Mouse (Mus musculus): Measurements from ENCODE around the gene Sema6b. TPM values are rescaled to one million over a fixed set of nuclear protein-coding genes. Genes with fewer than 3 reads are reported as not detected.

Sema6b gene
- polyA plus RNA-seq, 1 experiment from 2014 or later = 1.1 TPM

DNA sequence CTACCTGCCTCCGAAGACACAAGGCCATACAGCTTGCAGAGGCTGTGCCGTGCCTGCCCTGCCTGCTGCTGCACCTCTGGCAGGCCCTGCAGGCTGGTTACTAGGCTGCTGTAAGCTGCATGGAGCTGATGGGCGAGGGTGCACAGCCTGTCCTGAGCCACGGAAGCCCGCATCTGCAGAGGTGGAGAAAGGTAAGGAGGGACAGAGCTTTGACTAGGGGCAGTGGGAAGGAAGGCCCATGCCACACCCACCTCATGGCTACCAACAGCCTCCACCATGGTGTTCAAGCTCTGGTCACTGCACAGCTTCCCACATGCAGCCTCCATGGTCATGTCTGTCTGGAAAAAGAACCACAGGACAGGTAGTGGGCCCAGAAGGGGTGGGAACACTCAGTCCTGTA, 38.0 kb downstream of the Sema6b start:
- WGBS = 90% methylated on average over 5 of the region's 5 CpGs
- H3K4me1 ChIP-seq (ENCODE audit: insufficient read depth, low read length) = no peaks in the 10 kb centered on the region
- no peaks in the 10 kb centered on the region for H3K27me3 ChIP-seq (ENCODE audit: insufficient read depth, low read length)
- H3K27ac ChIP-seq (ENCODE audit: low read length) = no peak overlapping the region
- ATAC-seq (ENCODE audit: low FRiP score, low TSS enrichment) = no peak
- H3K9ac ChIP-seq (replicated peaks; ENCODE audit: low read length) = no peak overlapping the region
- H3K4me3 ChIP-seq (ENCODE audit: low read length) = no peak overlapping the region
- no peak overlapping the region for H3K4me2 ChIP-seq (replicated peaks; ENCODE audit: low read depth, low read length)
- peaks cover 59% of the 10 kb centered on the region for H3K36me3 ChIP-seq (ENCODE audit: insufficient read depth, low read length)
- no peaks in the 10 kb centered on the region for H3K9me3 ChIP-seq (ENCODE audit: low read length)

DNA sequence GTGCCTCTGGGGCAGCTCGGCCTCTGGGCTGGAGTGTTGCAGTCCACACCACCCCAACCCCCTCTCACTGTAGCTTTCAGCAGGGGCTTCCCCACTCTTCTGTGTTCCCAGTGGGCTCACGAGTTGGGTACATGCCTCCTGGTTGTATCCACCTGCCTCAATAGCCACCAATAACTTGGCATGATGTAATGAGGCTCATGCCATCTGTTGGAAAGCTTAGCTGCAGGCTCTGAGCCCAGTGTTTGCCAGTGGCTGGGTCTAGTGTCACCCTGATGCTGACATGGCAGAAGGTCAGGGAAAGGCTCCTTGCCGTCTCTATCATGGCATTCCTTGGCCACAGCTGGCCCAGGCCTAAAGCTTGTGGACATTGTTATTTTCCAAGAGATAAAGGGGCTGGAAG, 39.3 kb downstream of the Sema6b start:
- no peak overlapping the region for H3K9ac ChIP-seq (replicated peaks; ENCODE audit: low read length)
- no peak for ATAC-seq (ENCODE audit: low FRiP score, low TSS enrichment)
- H3K4me1 ChIP-seq (ENCODE audit: insufficient read depth, low read length) = no peaks in the 10 kb centered on the region
- 90% methylated on average over 3 of the region's 3 CpGs for WGBS
- peaks cover 72% of the 10 kb centered on the region for H3K36me3 ChIP-seq (ENCODE audit: insufficient read depth, low read length)
- no peaks in the 10 kb centered on the region for H3K27me3 ChIP-seq (ENCODE audit: insufficient read depth, low read length)
- no peak overlapping the region for H3K27ac ChIP-seq (ENCODE audit: low read length)
- no peak overlapping the region for H3K4me2 ChIP-seq (replicated peaks; ENCODE audit: low read depth, low read length)
- H3K4me3 ChIP-seq (ENCODE audit: low read length) = no peak overlapping the region
- no peaks in the 10 kb centered on the region for H3K9me3 ChIP-seq (ENCODE audit: low read length)

DNA sequence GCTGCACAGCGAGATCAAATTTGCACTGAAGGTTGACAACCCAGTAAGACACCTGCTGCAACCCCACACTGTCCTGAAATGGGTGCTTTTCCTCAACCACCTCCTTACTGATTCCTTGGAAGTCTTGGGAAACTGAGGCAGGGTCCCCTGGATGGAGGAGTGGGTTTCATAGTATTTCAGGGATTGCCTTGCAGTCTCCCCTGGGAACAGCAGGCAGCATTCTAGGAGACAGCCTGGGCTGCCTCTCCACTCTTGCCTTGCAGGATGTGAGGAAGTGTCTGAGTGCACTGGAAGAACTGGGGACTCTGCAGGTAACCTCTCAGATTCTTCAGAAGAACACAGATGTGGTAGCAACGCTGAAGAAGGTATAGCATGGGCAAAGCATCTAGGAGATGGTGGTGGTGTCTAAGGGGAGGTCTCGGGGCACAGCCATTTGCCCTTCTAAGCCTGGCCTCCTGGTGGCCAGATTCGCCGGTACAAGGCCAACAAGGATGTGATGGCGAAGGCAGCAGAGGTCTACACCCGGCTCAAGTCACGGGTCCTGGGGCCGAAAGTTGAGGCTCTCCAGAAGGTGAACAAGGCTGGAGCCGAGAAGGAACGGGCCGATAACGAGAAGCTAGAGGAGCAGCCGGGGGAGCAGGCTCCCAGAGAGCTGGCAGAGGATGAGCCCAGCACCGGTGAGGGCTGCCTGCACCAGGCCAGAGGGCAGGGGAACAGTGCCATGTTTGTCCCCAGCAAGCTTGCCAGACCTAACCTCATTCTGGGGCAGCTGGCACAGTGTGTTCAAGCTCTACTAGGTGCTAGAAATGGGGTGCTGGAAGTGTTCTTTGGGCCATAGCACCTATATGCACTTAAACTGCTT, 41.2 kb downstream of the Sema6b start:
- Histone ChIP-seq H3K27me3 (ENCODE audit: insufficient read depth, low read length) (no peaks in the 10 kb centered on the region), H3K36me3 (ENCODE audit: insufficient read depth, low read length) (peaks cover 73% of the 10 kb centered on the region), H3K9ac (replicated peaks; ENCODE audit: low read length) (no peak overlapping the region), H3K9me3 (ENCODE audit: low read length) (no peaks in the 10 kb centered on the region), H3K4me2 (replicated peaks; ENCODE audit: low read depth, low read length) (no peak overlapping the region), H3K4me3 (ENCODE audit: low read length) (no peak overlapping the region), H3K27ac (ENCODE audit: low read length) (no peak overlapping the region), H3K4me1 (ENCODE audit: insufficient read depth, low read length) (no peaks in the 10 kb centered on the region)
- WGBS = 90% methylated on average over 15 of the region's 15 CpGs
- ATAC-seq (ENCODE audit: low FRiP score, low TSS enrichment) = no peak

- Histone ChIP-seq H3K4me2 (replicated peaks; ENCODE audit: low read depth, low read length) (no peak overlapping the region), H3K4me3 (ENCODE audit: low read length) (no peak overlapping the region), H3K36me3 (ENCODE audit: insufficient read depth, low read length) (peaks cover 75% of the 10 kb centered on the region), H3K27me3 (ENCODE audit: insufficient read depth, low read length) (no peaks in the 10 kb centered on the region), H3K4me1 (ENCODE audit: insufficient read depth, low read length) (no peaks in the 10 kb centered on the region), H3K9me3 (ENCODE audit: low read length) (no peaks in the 10 kb centered on the region), H3K9ac (replicated peaks; ENCODE audit: low read length) (no peak overlapping the region), H3K27ac (ENCODE audit: low read length) (no peak overlapping the region)
- WGBS = 94% methylated on average over 8 of the region's 8 CpGs
- no peak for ATAC-seq (ENCODE audit: low FRiP score, low TSS enrichment)
These were observed 42.0 kb downstream of the Sema6b start for GRCm38 (mm10) chr17:56098180-56098579.

- H3K4me2 ChIP-seq (replicated peaks; ENCODE audit: low read depth, low read length) = no peak overlapping the region
- no peak overlapping the region for H3K27ac ChIP-seq (ENCODE audit: low read length)
- no peaks in the 10 kb centered on the region for H3K27me3 ChIP-seq (ENCODE audit: insufficient read depth, low read length)
- WGBS = 89% methylated on average over 12 of the region's 12 CpGs
- ATAC-seq (ENCODE audit: low FRiP score, low TSS enrichment) = no peak
- no peaks in the 10 kb centered on the region for H3K9me3 ChIP-seq (ENCODE audit: low read length)
- no peak overlapping the region for H3K9ac ChIP-seq (replicated peaks; ENCODE audit: low read length)
- no peak overlapping the region for H3K4me3 ChIP-seq (ENCODE audit: low read length)
- no peaks in the 10 kb centered on the region for H3K4me1 ChIP-seq (ENCODE audit: insufficient read depth, low read length)
- peaks cover 63% of the 10 kb centered on the region for H3K36me3 ChIP-seq (ENCODE audit: insufficient read depth, low read length)
These were observed 43.3 kb downstream of the Sema6b start for GRCm38 (mm10) chr17:56096883-56097282.

DNA sequence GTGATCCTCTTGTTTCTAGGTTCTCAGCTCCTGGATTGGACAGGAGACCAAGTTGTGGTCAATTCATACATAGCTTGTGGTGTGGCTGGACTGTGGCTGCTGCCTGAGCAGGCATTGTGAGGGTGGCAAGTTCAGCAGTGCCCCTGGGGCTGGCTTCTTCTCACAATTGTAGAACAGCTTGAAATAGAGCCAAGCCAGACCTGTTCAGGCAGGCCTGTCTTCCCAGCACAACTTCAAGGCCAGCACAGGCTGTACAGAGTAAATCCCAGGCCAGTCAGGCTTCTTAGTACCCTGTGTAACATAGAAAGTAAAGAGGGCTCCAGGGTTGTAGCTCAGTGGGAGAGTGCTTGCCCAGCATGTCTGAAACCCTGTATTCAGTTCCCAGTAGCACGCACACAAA, 47.3 kb downstream of the Sema6b start:
- no peak for ATAC-seq (ENCODE audit: low FRiP score, low TSS enrichment)
- no peaks in the 10 kb centered on the region for H3K27me3 ChIP-seq (ENCODE audit: insufficient read depth, low read length)
- no peaks in the 10 kb centered on the region for H3K9me3 ChIP-seq (ENCODE audit: low read length)
- H3K27ac ChIP-seq (ENCODE audit: low read length) = no peak overlapping the region
- no peaks in the 10 kb centered on the region for H3K4me1 ChIP-seq (ENCODE audit: insufficient read depth, low read length)
- peaks cover 35% of the 10 kb centered on the region for H3K36me3 ChIP-seq (ENCODE audit: insufficient read depth, low read length)
- H3K4me3 ChIP-seq (ENCODE audit: low read length) = no peak overlapping the region
- WGBS = 95% methylated on average over 1 of the region's 1 CpGs
- H3K4me2 ChIP-seq (replicated peaks; ENCODE audit: low read depth, low read length) = no peak overlapping the region
- H3K9ac ChIP-seq (replicated peaks; ENCODE audit: low read length) = no peak overlapping the region

GRCm38 (mm10) chr17:56092312-56092711, 47.8 kb downstream of the Sema6b start:
- no peak overlapping the region for H3K4me2 ChIP-seq (replicated peaks; ENCODE audit: low read depth, low read length)
- WGBS = 89% methylated on average over 1 of the region's 1 CpGs
- peaks cover 33% of the 10 kb centered on the region for H3K36me3 ChIP-seq (ENCODE audit: insufficient read depth, low read length)

GRCm38 (mm10) chr17:56080781-56081585, 59.2 kb downstream of the Sema6b start:
- Histone ChIP-seq H3K4me1 (ENCODE audit: insufficient read depth, low read length) (peaks cover 19% of the 10 kb centered on the region), H3K4me2 (replicated peaks; ENCODE audit: low read depth, low read length) (peak overlapping the region; percentile 96), H3K36me3 (ENCODE audit: insufficient read depth, low read length) (peaks cover 7% of the 10 kb centered on the region; the same call in 1 of the 2 replicates), H3K27ac (ENCODE audit: low read length) (peak overlapping the region; percentile 27; the same call in 1 of the 2 replicates), H3K27me3 (ENCODE audit: insufficient read depth, low read length) (no peaks in the 10 kb centered on the region), H3K4me3 (ENCODE audit: low read length) (peak overlapping the region; percentile 96), H3K9me3 (ENCODE audit: low read length) (no peaks in the 10 kb centered on the region), H3K9ac (replicated peaks; ENCODE audit: low read length) (peak overlapping the region; percentile 93)
- 4% methylated on average over 8 of the region's 8 CpGs for WGBS
- ATAC-seq (ENCODE audit: low FRiP score, low TSS enrichment) = peak; percentile 21; the same call in 1 of the 2 replicates

More at GRCm38 (mm10) chr17:56092312-56092711, 47.8 kb downstream of the Sema6b start:
- no peak overlapping the region for H3K9ac ChIP-seq (replicated peaks; ENCODE audit: low read length)
- H3K4me3 ChIP-seq (ENCODE audit: low read length) = no peak overlapping the region
- no peaks in the 10 kb centered on the region for H3K9me3 ChIP-seq (ENCODE audit: low read length)
- H3K4me1 ChIP-seq (ENCODE audit: insufficient read depth, low read length) = no peaks in the 10 kb centered on the region
- H3K27ac ChIP-seq (ENCODE audit: low read length) = no peak overlapping the region
- no peak for ATAC-seq (ENCODE audit: low FRiP score, low TSS enrichment)
- H3K27me3 ChIP-seq (ENCODE audit: insufficient read depth, low read length) = no peaks in the 10 kb centered on the region

GRCm38 (mm10) chr17:56079921-56080320, 60.2 kb downstream of the Sema6b start:
- peaks cover 25% of the 10 kb centered on the region for H3K4me1 ChIP-seq (ENCODE audit: insufficient read depth, low read length)
- peak overlapping the region; percentile 96 for H3K4me2 ChIP-seq (replicated peaks; ENCODE audit: low read depth, low read length)
- H3K9me3 ChIP-seq (ENCODE audit: low read length) = no peaks in the 10 kb centered on the region
- H3K27me3 ChIP-seq (ENCODE audit: insufficient read depth, low read length) = no peaks in the 10 kb centered on the region
- ATAC-seq (ENCODE audit: low FRiP score, low TSS enrichment) = no peak
- peak overlapping the region; percentile 93 for H3K9ac ChIP-seq (replicated peaks; ENCODE audit: low read length)
- 0 out of 2 replicates have a peak, but pooled peaks cover 7% of the 10 kb centered on the region for H3K36me3 ChIP-seq (ENCODE audit: insufficient read depth, low read length)
- peak overlapping the region; percentile 96 for H3K4me3 ChIP-seq (ENCODE audit: low read length)
- H3K27ac ChIP-seq (ENCODE audit: low read length) = peak overlapping the region; percentile 36; the same call in 1 of the 2 replicates
- WGBS = 1% methylated on average over 11 of the region's 11 CpGs
